Mouse (Mus musculus) midbrain, embryonic 14.5 days (tissue): Measurements from ENCODE around the gene Cyfip2. TPM values are rescaled to one million over a fixed set of nuclear protein-coding genes. Genes with fewer than 3 reads are reported as not detected.
A peak's percentile ranks its signal among the peaks of the same experiment; 100 is the strongest.

Source experiments
- ATAC-seq: fragments of 200-750 bp; cut with Nextera tagmentation; 2 replicates; pipeline ENCODE4 v1.8.0; 2017; ENCODE audit warnings: moderate number of reproducible peaks, moderate library complexity; ENCODE audit not compliant: low FRiP score, low TSS enrichment
- DNase-seq: peaks from one replicate; pipeline ENCODE4 v3.0.0-alpha.2; 2015
- H3K27ac ChIP-seq: fragments of 300-500 bp; sonication (generic); replicated peaks from 2 replicates; pipeline ENCODE4 v1.5.1; 2014; ENCODE audit warnings: mild to moderate bottlenecking, low read depth, low read length, moderate library complexity
- H3K27me3 ChIP-seq: fragments of 300-500 bp; sonication (generic); 2 replicates; pipeline ENCODE4 v1.6.1; 2014; ENCODE audit warnings: low read length, control low read depth, mixed read lengths; ENCODE audit not compliant: control insufficient read depth, insufficient read depth
- H3K36me3 ChIP-seq: fragments of 300-500 bp; sonication (generic); 2 replicates; pipeline ENCODE4 v1.6.1; 2014; ENCODE audit warnings: low read length, control low read depth; ENCODE audit not compliant: control insufficient read depth, insufficient read depth
- H3K4me1 ChIP-seq: fragments of 300-500 bp; sonication (generic); 2 replicates; pipeline ENCODE4 v1.6.1; 2014; ENCODE audit warnings: mild to moderate bottlenecking, antibody characterized with exemption, low read length, control low read depth; ENCODE audit not compliant: control insufficient read depth, insufficient read depth
- H3K4me2 ChIP-seq: fragments of 300-500 bp; sonication (generic); 2 replicates; pipeline ENCODE4 v1.6.1; 2014; ENCODE audit warnings: mild to moderate bottlenecking, low read length, moderate library complexity
- H3K4me3 ChIP-seq: fragments of 300-500 bp; sonication (generic); replicated peaks from 2 replicates; pipeline ENCODE4 v1.5.1; 2014; ENCODE audit warnings: low read depth, low read length
- H3K9ac ChIP-seq: fragments of 300-500 bp; sonication (generic); replicated peaks from 2 replicates; pipeline ENCODE4 v1.6.1; 2014; ENCODE audit warnings: mild to moderate bottlenecking, low read length, moderate library complexity
- H3K9me3 ChIP-seq: fragments of 300-500 bp; sonication (generic); 2 replicates; pipeline ENCODE4 v1.6.1; 2016; ENCODE audit warnings: low read length, control low read depth, mixed read lengths; ENCODE audit not compliant: control insufficient read depth
- WGBS: fragments of 180-500 bp; shearing (Covaris S2); extraction: QIAGEN DNeasy Blood & Tissue Kit; methylation state at CpG from one replicate; pipeline ENCODE4 v1.1.7; 2014; 5-methylcytosine and 5-hydroxymethylcytosine counted together
- polyA plus RNA-seq: library from polyadenylated mRNA; unstranded; fragments of >200 nt; fragmentation: Nextera tagmentation; extraction: Ambion mirVana; gene quantifications from 2 replicates; pipeline ENCODE4 v1.2.1, GENCODE M21; 2014

Gene Cyfip2
- polyA plus RNA-seq, 1 experiment from 2014 or later, result 112 TPM

- Histone ChIP-seq H3K36me3 (no peaks in the 10 kb centered on the region), H3K4me3 (no peak overlapping the region), H3K27ac (no peak overlapping the region), H3K27me3 (no peaks in the 10 kb centered on the region), H3K4me2 (no peak overlapping the region), H3K4me1 (peaks cover 23% of the 10 kb centered on the region), H3K9ac (no peak overlapping the region), H3K9me3 (no peaks in the 10 kb centered on the region)
- DNase-seq (no peak), ATAC-seq (no peak)
- WGBS, result 85% methylated on average over 10 of the region's 10 CpGs
These were observed 8.6 kb downstream of the Cyfip2 start for GRCm38 (mm10) chr11:46304093-46304492.

GRCm38 (mm10) chr11:46302471-46302870 is 10.2 kb downstream of the Cyfip2 start:
- Histone ChIP-seq H3K27me3 (no peaks in the 10 kb centered on the region), H3K27ac (no peak overlapping the region), H3K4me3 (no peak overlapping the region), H3K36me3 (no peaks in the 10 kb centered on the region), H3K4me2 (no peak overlapping the region), H3K9ac (no peak overlapping the region), H3K9me3 (no peaks in the 10 kb centered on the region), H3K4me1 (peaks cover 24% of the 10 kb centered on the region)
- WGBS, result 93% methylated on average over 9 of the region's 9 CpGs
- ATAC-seq, result no peak
- no peak for DNase-seq

- no peak overlapping the region for H3K9ac ChIP-seq
- no peak overlapping the region for H3K4me2 ChIP-seq
- H3K4me1 ChIP-seq, result peaks cover 24% of the 10 kb centered on the region
- H3K27ac ChIP-seq, result no peak overlapping the region
- DNase-seq (no peak), ATAC-seq (no peak)
- H3K27me3 ChIP-seq, result no peaks in the 10 kb centered on the region
- no peak overlapping the region for H3K4me3 ChIP-seq
- no peaks in the 10 kb centered on the region for H3K36me3 ChIP-seq
- 79% methylated on average over 23 of the region's 23 CpGs for WGBS
- H3K9me3 ChIP-seq, result no peaks in the 10 kb centered on the region
These were observed 10.9 kb downstream of the Cyfip2 start for GRCm38 (mm10) chr11:46301579-46302248.

- Histone ChIP-seq H3K36me3 (no peaks in the 10 kb centered on the region), H3K9me3 (no peaks in the 10 kb centered on the region), H3K4me1 (peaks cover 11% of the 10 kb centered on the region), H3K4me2 (no peak overlapping the region), H3K9ac (no peak overlapping the region), H3K4me3 (no peak overlapping the region), H3K27ac (no peak overlapping the region), H3K27me3 (no peaks in the 10 kb centered on the region)
- DNase-seq (no peak), ATAC-seq (no peak)
- WGBS, result 25% methylated on average over 6 of the region's 6 CpGs
These were observed 12.8 kb downstream of the Cyfip2 start for GRCm38 (mm10) chr11:46299901-46300300.

- no peak overlapping the region for H3K4me3 ChIP-seq
- WGBS, result 77% methylated on average over 13 of the region's 13 CpGs
- no peak for DNase-seq
- no peak overlapping the region for H3K4me2 ChIP-seq
- H3K36me3 ChIP-seq, result no peaks in the 10 kb centered on the region
- no peak for ATAC-seq
- peaks cover 12% of the 10 kb centered on the region; the same call in 1 of the 2 replicates for H3K4me1 ChIP-seq
- H3K9me3 ChIP-seq, result no peaks in the 10 kb centered on the region
- H3K27ac ChIP-seq, result no peak overlapping the region
- H3K9ac ChIP-seq, result no peak overlapping the region
- H3K27me3 ChIP-seq, result no peaks in the 10 kb centered on the region
These were observed 13.5 kb downstream of the Cyfip2 start for GRCm38 (mm10) chr11:46298889-46299785.

GRCm38 (mm10) chr11:46294390-46294789 is 18.3 kb downstream of the Cyfip2 start:
- peaks cover 19% of the 10 kb centered on the region for H3K4me1 ChIP-seq
- H3K27ac ChIP-seq, result no peak overlapping the region
- DNase-seq, result no peak
- no peak overlapping the region for H3K4me2 ChIP-seq
- peaks cover 14% of the 10 kb centered on the region; the same call in 1 of the 2 replicates for H3K36me3 ChIP-seq
- no peak for ATAC-seq
- no peak overlapping the region for H3K9ac ChIP-seq
- no peaks in the 10 kb centered on the region for H3K27me3 ChIP-seq
- H3K4me3 ChIP-seq, result no peak overlapping the region
- H3K9me3 ChIP-seq, result no peaks in the 10 kb centered on the region
- WGBS, result 66% methylated on average over 11 of the region's 11 CpGs

- no peak overlapping the region for H3K4me3 ChIP-seq
- WGBS, result 91% methylated on average over 5 of the region's 5 CpGs
- H3K9ac ChIP-seq, result no peak overlapping the region
- H3K4me2 ChIP-seq, result no peak overlapping the region
- no peak for ATAC-seq
- peaks cover 13% of the 10 kb centered on the region for H3K4me1 ChIP-seq
- H3K36me3 ChIP-seq, result peaks cover 23% of the 10 kb centered on the region
- no peak overlapping the region for H3K27ac ChIP-seq
- no peaks in the 10 kb centered on the region for H3K27me3 ChIP-seq
- DNase-seq, result no peak
- no peaks in the 10 kb centered on the region for H3K9me3 ChIP-seq
These were observed 19.2 kb downstream of the Cyfip2 start for GRCm38 (mm10) chr11:46293491-46293890.

- no peak overlapping the region for H3K4me2 ChIP-seq
- H3K9ac ChIP-seq, result no peak overlapping the region
- H3K9me3 ChIP-seq, result no peaks in the 10 kb centered on the region
- DNase-seq (peak; percentile 80), ATAC-seq (peak; percentile 83)
- H3K4me1 ChIP-seq, result peaks cover 13% of the 10 kb centered on the region
- 0 out of 2 replicates have a peak overlapping the region, but pooled peaks have one; percentile 5 for H3K27ac ChIP-seq
- no peak overlapping the region for H3K4me3 ChIP-seq
- no peaks in the 10 kb centered on the region for H3K27me3 ChIP-seq
- peaks cover 41% of the 10 kb centered on the region for H3K36me3 ChIP-seq
- WGBS, result 4% methylated on average over 10 of the region's 10 CpGs
These were observed 21.7 kb downstream of the Cyfip2 start for GRCm38 (mm10) chr11:46290988-46291405.
